Mouse (Mus musculus) hindbrain, postnatal 0 days (tissue): Measurements from ENCODE around the gene Lpcat3. TPM values are rescaled to one million over a fixed set of nuclear protein-coding genes. Genes with fewer than 3 reads are reported as not detected.
"Not testable (repeated sequence)": the region's sequence is repeated elsewhere in the genome, so short reads cannot be mapped to it uniquely, and the experiment has no call there.

Source experiments
- ATAC-seq: fragments of 200-750 bp; cut with Nextera tagmentation; 2 replicates; pipeline ENCODE4 v1.8.0; 2017; ENCODE audit warnings: mild to moderate bottlenecking, moderate TSS enrichment, moderate library complexity
- DNase-seq: peaks from one replicate; pipeline ENCODE4 v3.0.0-alpha.2; 2015; ENCODE audit warnings: low spot score
- H3K27ac ChIP-seq: fragments of 300-500 bp; sonication (generic); 2 replicates; pipeline ENCODE4 v1.5.1; 2014; ENCODE audit warnings: mild to moderate bottlenecking
- H3K27me3 ChIP-seq: fragments of 300-500 bp; sonication (generic); 2 replicates; pipeline ENCODE4 v1.6.1; 2014; ENCODE audit warnings: low read length, mixed read lengths; ENCODE audit not compliant: insufficient read depth
- H3K36me3 ChIP-seq: fragments of 300-500 bp; sonication (generic); 2 replicates; pipeline ENCODE4 v1.6.1; 2014; ENCODE audit warnings: low read length, mixed read lengths; ENCODE audit not compliant: insufficient read depth
- H3K4me1 ChIP-seq: fragments of 300-500 bp; sonication (generic); 2 replicates; pipeline ENCODE4 v1.6.1; 2014; ENCODE audit warnings: antibody characterized with exemption, low read length, mixed read lengths; ENCODE audit not compliant: insufficient read depth
- H3K4me2 ChIP-seq: fragments of 300-500 bp; sonication (generic); 2 replicates; pipeline ENCODE4 v1.6.1; 2014; ENCODE audit warnings: low read depth, mild to moderate bottlenecking, low read length, moderate library complexity, mixed read lengths
- H3K4me3 ChIP-seq: fragments of 300-500 bp; sonication (generic); 2 replicates; pipeline ENCODE4 v1.5.1; 2014; ENCODE audit warnings: low read length
- H3K9ac ChIP-seq: fragments of 300-500 bp; sonication (generic); replicated peaks from 2 replicates; pipeline ENCODE4 v1.6.1; 2014; ENCODE audit warnings: mild to moderate bottlenecking, low read length, moderate library complexity, mixed read lengths
- H3K9me3 ChIP-seq: fragments of 300-500 bp; sonication (generic); 2 replicates; pipeline ENCODE4 v1.6.1; 2016; ENCODE audit warnings: low read length, mixed read lengths
- CTCF ChIP-seq: IDR thresholded peaks from 2 replicates; pipeline ENCODE4 v1.5.1; 2016; ENCODE audit warnings: antibody characterized with exemption, control low read depth, low read depth
- WGBS: fragments of 180-500 bp; shearing (Covaris S2); extraction: QIAGEN DNeasy Blood & Tissue Kit; methylation state at CpG from one replicate; pipeline ENCODE4 v1.1.7; 2014; 5-methylcytosine and 5-hydroxymethylcytosine counted together
- polyA plus RNA-seq: library from polyadenylated mRNA; unstranded; fragments of >200 nt; fragmentation: Nextera tagmentation; extraction: Ambion mirVana; gene quantifications from 2 replicates; pipeline ENCODE4 v1.2.1, GENCODE M21; 2015
- total RNA-seq: library from RNA; depleted of rRNA; stranded (reverse); fragments of >200 nt; gene quantifications from 2 replicates; pipeline ENCODE4 v1.2.3, GENCODE M21; 2014

Gene Lpcat3
- total and polyA plus RNA-seq, 2 experiments from 2014 or later, result 48.5 to 49.5 TPM

- no peaks in the 10 kb centered on the region for H3K9me3 ChIP-seq
- H3K27ac ChIP-seq, result no peak overlapping the region
- no peak for DNase-seq
- no peak overlapping the region for H3K4me2 ChIP-seq
- no peaks in the 10 kb centered on the region for H3K27me3 ChIP-seq
- H3K4me3 ChIP-seq, result no peak overlapping the region
- no peaks in the 10 kb centered on the region for H3K4me1 ChIP-seq
- WGBS, result 90% methylated on average over 12 of the region's 12 CpGs
- ATAC-seq, result no peak
- H3K9ac ChIP-seq, result no peak overlapping the region
- no peaks in the 10 kb centered on the region for H3K36me3 ChIP-seq
- no peak for TF ChIP-seq CTCF
Measured at GRCm38 (mm10) chr6:124685606-124686386, 23.0 kb downstream of the Lpcat3 start.

DNA sequence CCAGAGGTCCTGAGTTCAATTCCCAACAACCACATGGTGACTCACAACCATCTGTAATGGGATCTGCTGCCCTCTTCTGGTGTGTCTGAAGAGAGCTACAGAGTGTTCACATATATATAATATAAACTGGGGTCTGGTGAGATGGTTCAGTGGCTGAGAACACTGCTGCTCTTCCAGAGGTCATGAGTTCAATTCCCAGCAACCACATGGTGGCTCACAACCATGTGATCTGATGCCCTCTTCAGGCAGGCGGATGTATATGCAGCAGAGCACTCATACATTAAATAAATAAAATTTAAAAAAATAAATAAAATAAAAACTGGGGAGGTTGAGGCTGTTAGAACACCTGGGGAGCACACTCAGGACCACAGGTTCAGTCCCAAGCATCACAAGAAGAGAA lies 23.8 kb downstream of the Lpcat3 start:
- not testable (repeated sequence) for DNase-seq, H3K4me3 ChIP-seq, H3K4me1 ChIP-seq, ATAC-seq, H3K9ac ChIP-seq, H3K27me3 ChIP-seq, H3K9me3 ChIP-seq, H3K36me3 ChIP-seq, H3K27ac ChIP-seq, H3K4me2 ChIP-seq
- 69% methylated on average over 1 of the region's 1 CpGs for WGBS
- peak; percentile 22; the same call in 1 of the 2 replicates for TF ChIP-seq CTCF

- ATAC-seq, result no peak
- no peaks in the 10 kb centered on the region for H3K27me3 ChIP-seq
- no peak for DNase-seq
- no peak overlapping the region for H3K9ac ChIP-seq
- H3K9me3 ChIP-seq, result no peaks in the 10 kb centered on the region
- no peak for TF ChIP-seq CTCF
- no peak overlapping the region for H3K4me3 ChIP-seq
- WGBS, result 86% methylated on average over 8 of the region's 8 CpGs
- H3K4me1 ChIP-seq, result no peaks in the 10 kb centered on the region
- no peak overlapping the region for H3K4me2 ChIP-seq
- no peaks in the 10 kb centered on the region for H3K36me3 ChIP-seq
- H3K27ac ChIP-seq, result no peak overlapping the region
Measured at GRCm38 (mm10) chr6:124688151-124688758, 25.4 kb downstream of the Lpcat3 start.

DNA sequence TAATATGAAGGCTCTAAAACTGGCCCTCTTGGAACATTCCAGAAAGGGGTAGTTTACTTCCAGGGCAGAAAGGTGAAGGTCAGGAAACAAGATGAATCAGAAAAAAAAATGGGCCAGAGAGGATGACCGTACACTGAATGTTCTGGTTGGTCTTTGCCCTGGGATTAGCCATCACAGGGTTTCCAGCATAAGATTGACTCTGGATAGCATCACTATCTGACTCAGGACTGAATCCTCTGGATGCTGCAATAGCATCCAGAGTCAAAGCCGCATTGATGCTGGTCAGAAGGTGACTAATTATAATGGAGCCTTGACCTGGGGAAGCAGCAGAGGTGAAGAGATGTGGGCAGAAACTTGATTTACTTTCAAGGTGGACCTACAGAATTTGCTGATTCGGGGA lies 26.2 kb downstream of the Lpcat3 start:
- WGBS, result 99% methylated on average over 3 of the region's 3 CpGs

DNA sequence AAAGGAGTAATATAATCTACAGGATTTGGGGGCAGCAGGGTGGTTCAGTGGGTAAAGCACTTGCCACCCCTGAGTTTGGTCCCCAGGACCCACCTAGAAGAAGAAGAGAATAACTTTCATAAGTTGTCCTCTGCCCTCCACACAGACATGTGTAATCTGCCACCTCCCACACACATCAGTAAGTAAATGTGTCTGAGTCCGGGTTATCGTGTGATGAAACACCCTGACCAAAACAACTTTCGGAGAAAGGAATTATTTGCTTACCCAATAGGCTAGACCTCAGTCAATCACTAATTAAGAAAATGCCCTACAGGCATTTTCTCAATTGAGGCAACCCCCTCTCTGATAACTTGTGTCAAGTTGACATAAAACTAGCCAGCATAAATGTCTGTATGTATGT lies 27.7 kb downstream of the Lpcat3 start:
- no peak for TF ChIP-seq CTCF
- H3K27ac ChIP-seq, result no peak overlapping the region
- no peak overlapping the region for H3K4me3 ChIP-seq
- no peak for DNase-seq
- H3K36me3 ChIP-seq, result no peaks in the 10 kb centered on the region
- H3K4me1 ChIP-seq, result no peaks in the 10 kb centered on the region
- no peaks in the 10 kb centered on the region for H3K9me3 ChIP-seq
- H3K9ac ChIP-seq, result no peak overlapping the region
- no peaks in the 10 kb centered on the region for H3K27me3 ChIP-seq
- 95% methylated on average over 3 of the region's 3 CpGs for WGBS
- no peak overlapping the region for H3K4me2 ChIP-seq
- no peak for ATAC-seq

More for the DNA sequence above, 26.2 kb downstream of the Lpcat3 start:
- no peak overlapping the region for H3K4me3 ChIP-seq
- ATAC-seq (no peak), DNase-seq (no peak)
- no peak for TF ChIP-seq CTCF
- H3K27me3 ChIP-seq, result no peaks in the 10 kb centered on the region
- no peak overlapping the region for H3K27ac ChIP-seq
- no peaks in the 10 kb centered on the region for H3K4me1 ChIP-seq
- H3K36me3 ChIP-seq, result no peaks in the 10 kb centered on the region
- no peak overlapping the region for H3K4me2 ChIP-seq
- H3K9ac ChIP-seq, result no peak overlapping the region
- H3K9me3 ChIP-seq, result no peaks in the 10 kb centered on the region

DNA sequence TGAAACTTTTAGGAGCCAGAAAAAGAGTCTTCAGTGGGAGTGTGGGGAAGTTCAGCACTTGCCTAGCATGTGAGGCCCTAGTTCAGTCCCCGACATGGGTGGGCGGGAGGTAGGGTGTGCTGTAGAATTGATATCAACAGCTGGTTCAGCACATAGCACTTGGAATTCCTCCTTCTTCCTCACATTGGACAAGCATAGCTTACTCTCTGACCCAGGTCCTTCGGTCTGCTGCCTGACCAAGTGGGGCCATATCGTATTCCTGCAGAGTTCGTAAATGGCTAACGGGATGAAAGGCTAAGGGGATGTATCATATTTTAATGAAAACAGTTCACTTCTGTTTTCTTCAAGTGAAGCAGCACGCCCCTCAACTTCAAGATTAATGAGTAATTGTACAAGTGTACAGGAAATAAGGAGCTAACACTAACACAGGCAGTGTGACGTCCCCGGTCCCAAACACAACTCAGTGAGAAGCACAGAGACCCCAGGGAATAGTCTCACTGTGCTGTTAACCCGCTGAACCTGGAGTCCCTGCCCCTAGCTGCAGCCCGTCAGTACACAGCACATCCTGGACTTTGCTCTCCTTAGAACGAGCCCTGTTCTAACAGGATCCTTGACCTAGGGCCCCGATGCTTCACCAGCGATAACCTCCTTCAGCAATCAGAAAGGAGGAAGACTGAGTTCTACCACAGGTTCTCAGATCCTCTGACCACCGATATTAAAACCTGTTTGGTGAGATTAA lies 30.6 kb downstream of the Lpcat3 start:
- no peaks in the 10 kb centered on the region for H3K36me3 ChIP-seq
- ATAC-seq (no peak), DNase-seq (no peak)
- 0 out of 2 replicates have a peak overlapping the region, but pooled peaks have one; percentile 17 for H3K9ac ChIP-seq
- H3K4me2 ChIP-seq, result no peak overlapping the region
- no peak for TF ChIP-seq CTCF
- peak overlapping the region; percentile 22 for H3K27ac ChIP-seq
- 73% methylated on average over 15 of the region's 15 CpGs for WGBS
- no peaks in the 10 kb centered on the region for H3K27me3 ChIP-seq
- no peaks in the 10 kb centered on the region for H3K9me3 ChIP-seq
- no peaks in the 10 kb centered on the region for H3K4me1 ChIP-seq
- H3K4me3 ChIP-seq, result no peak overlapping the region
